Mouse (Mus musculus) ES-Bruce4 (cell line): Measurements from ENCODE around the gene Chst12. TPM values are rescaled to one million over a fixed set of nuclear protein-coding genes. Genes with fewer than 3 reads are reported as not detected.
A peak's percentile ranks its signal among the peaks of the same experiment; 100 is the strongest.

Experiments
- H3K27ac ChIP-seq: 2 replicates; pipeline ENCODE4 v1.5.1; 2012; ENCODE audit warnings: low read length, inconsistent platforms; ENCODE audit not compliant: insufficient read depth
- H3K27me3 ChIP-seq: 2 replicates; pipeline ENCODE4 v1.6.1; 2012; ENCODE audit warnings: mild to moderate bottlenecking, low read length, inconsistent platforms; ENCODE audit not compliant: control insufficient read depth, poor library complexity, insufficient read depth, severe bottlenecking
- H3K36me3 ChIP-seq: 2 replicates; pipeline ENCODE4 v1.6.1; 2012; ENCODE audit warnings: inconsistent platforms, mild to moderate bottlenecking, low read length, moderate library complexity; ENCODE audit not compliant: control insufficient read depth, poor library complexity, insufficient read depth, severe bottlenecking
- H3K4me1 ChIP-seq: one replicate; pipeline ENCODE4 v1.8.1; 2011; ENCODE audit warnings: low read length; ENCODE audit not compliant: control insufficient read depth, insufficient read depth
- H3K4me3 ChIP-seq: 2 replicates; pipeline ENCODE4 v1.5.1; 2011; ENCODE audit warnings: low read depth, mild to moderate bottlenecking, low read length
- H3K9ac ChIP-seq: 2 replicates; pipeline ENCODE4 v1.6.1; 2012; ENCODE audit warnings: low read depth, mild to moderate bottlenecking, inconsistent platforms; ENCODE audit not compliant: poor library complexity, severe bottlenecking
- H3K9me3 ChIP-seq: replicated peaks from 2 replicates; pipeline ENCODE4 v1.6.1; 2012; ENCODE audit warnings: mild to moderate bottlenecking, low read length, inconsistent platforms; ENCODE audit not compliant: control insufficient read depth, poor library complexity, insufficient read depth, severe bottlenecking
- CTCF ChIP-seq: IDR thresholded peaks from one replicate; pipeline ENCODE4 v1.8.1; 2011; ENCODE audit warnings: low read depth, low read length
- EP300 ChIP-seq: IDR thresholded peaks from 2 replicates; pipeline ENCODE4 v1.6.1; 2011; ENCODE audit warnings: low read depth, low read length; ENCODE audit not compliant: insufficient read depth
- POLR2A ChIP-seq: IDR thresholded peaks from one replicate; pipeline ENCODE4 v1.8.1; 2011; ENCODE audit warnings: low read length; ENCODE audit not compliant: insufficient read depth
- polyA plus RNA-seq: library from polyadenylated mRNA; stranded (reverse); fragments of >200 nt; gene quantifications from 2 replicates; pipeline ENCODE4 v1.2.4, GENCODE M21; 2011; ENCODE audit warnings: low read depth; ENCODE audit not compliant: missing spikeins, insufficient read depth, insufficient read length

Chst12 gene
- polyA plus RNA-seq, 1 experiment: 18.5 TPM

DNA sequence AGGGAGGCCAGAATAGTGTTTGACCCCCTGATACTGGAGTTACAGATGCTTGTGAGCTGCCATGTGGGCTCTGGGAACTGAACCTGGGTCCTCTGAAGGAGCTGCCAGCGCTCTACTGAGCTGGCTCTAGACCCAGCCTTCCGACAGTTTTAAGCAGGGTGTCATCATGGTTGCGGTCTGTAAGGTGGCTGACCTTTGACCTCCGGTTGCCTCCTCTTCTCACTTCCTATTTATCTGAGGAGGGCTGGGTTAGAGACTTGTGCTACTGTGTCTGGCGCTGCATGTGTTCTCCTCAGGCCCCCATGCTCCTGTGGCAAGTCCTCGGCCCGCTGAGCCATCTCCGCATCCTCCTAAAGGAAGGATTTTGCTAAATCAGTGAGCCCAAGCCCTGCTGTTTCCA, 8.6 kb downstream of the Chst12 start:
- peaks cover 5% of the 10 kb centered on the region for H3K4me1 ChIP-seq
- no peaks in the 10 kb centered on the region for H3K36me3 ChIP-seq
- H3K27me3 ChIP-seq: no peaks in the 10 kb centered on the region
- no peak overlapping the region for H3K4me3 ChIP-seq
- H3K27ac ChIP-seq: no peak overlapping the region; the same call in 1 of the 2 replicates
- peaks cover 13% of the 10 kb centered on the region; the same call in 1 of the 2 replicates for H3K9me3 ChIP-seq
- TF ChIP-seq POLR2A (no peak), EP300 (no peak), CTCF (no peak)
- H3K9ac ChIP-seq: no peak overlapping the region

DNA sequence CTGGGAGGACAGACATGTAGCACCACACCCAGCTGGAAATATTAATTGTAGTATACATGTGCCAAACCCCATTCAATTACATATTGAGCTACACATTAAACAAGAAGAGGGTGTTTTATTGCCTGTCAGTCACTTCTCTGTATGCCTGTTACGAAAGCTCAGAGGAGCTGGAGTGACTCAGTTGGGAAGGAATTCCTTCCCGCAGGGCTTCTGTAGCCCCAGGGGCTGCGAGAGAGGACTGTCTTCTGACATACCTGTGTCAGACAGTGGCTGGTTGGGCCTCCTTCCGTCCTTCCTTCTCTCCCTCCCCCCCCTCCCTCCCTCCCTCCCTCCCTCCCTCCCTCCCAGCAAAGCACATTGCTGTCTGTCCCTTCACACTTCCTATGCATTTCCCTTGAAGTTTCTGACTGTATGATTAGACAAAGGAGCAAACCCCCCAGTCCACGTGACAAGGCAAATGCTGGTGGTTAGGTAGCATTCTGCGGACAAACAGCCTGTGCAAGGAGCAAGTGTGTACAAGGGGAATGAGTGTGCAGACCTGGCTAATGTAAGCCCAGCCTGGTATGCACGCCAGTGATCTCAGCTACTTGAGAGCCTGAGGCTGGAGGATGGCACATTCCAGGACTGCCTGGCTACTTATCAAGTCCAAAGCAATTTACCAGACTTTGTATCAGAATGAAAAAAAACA, 9.6 kb downstream of the Chst12 start:
- no peaks in the 10 kb centered on the region for H3K27me3 ChIP-seq
- H3K36me3 ChIP-seq: no peaks in the 10 kb centered on the region
- H3K4me1 ChIP-seq: peaks cover 4% of the 10 kb centered on the region
- H3K4me3 ChIP-seq: no peak overlapping the region
- no peak overlapping the region for H3K9ac ChIP-seq
- peaks cover 13% of the 10 kb centered on the region; the same call in 1 of the 2 replicates for H3K9me3 ChIP-seq
- peak overlapping the region; percentile 79 for H3K27ac ChIP-seq
- peak; percentile 61 for TF ChIP-seq EP300
- no peak for TF ChIP-seq POLR2A

DNA sequence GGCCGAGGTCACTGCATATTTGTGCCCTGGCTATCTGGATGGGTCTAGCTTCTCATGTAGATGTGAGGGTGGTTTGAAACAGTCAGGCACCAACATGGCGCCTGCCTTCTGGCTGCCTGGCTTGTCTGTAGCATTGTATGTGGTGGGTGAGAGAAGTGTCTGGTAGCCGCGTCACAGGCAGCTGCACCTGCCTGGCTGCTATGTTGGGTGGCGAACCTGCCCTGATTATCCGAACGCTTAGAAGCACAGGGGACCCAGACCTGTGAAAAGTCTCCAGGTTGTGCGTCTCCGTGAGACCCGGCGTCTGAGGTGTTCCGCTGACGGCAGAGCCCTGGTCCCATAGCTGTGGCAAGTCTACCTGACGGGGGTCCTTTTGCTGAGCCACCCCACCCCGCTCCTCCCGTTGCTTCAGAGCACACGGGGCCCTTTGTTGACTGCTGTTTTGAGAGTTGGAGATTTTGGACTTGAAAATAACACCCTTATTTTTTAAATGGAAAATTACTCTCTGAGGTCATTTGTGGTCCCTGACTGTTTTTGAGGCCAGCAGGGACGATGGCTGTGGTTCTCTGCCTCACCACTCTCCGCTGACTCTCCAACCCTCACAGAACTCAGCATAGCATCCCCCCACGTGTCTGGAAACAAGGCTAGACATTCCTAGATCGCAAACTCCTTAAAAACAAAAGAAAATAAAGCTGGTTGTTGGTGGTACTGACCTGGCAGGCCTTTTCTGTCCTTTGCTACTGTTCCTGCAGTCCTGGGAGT, 12.0 kb downstream of the Chst12 start:
- Histone ChIP-seq H3K36me3 (no peaks in the 10 kb centered on the region), H3K9ac (no peak overlapping the region), H3K4me3 (no peak overlapping the region), H3K9me3 (peaks cover 13% of the 10 kb centered on the region; the same call in 1 of the 2 replicates), H3K4me1 (peaks cover 4% of the 10 kb centered on the region), H3K27me3 (no peaks in the 10 kb centered on the region), H3K27ac (no peak overlapping the region)
- no peak for TF ChIP-seq EP300
- no peak for TF ChIP-seq POLR2A
- TF ChIP-seq CTCF: no peak

DNA sequence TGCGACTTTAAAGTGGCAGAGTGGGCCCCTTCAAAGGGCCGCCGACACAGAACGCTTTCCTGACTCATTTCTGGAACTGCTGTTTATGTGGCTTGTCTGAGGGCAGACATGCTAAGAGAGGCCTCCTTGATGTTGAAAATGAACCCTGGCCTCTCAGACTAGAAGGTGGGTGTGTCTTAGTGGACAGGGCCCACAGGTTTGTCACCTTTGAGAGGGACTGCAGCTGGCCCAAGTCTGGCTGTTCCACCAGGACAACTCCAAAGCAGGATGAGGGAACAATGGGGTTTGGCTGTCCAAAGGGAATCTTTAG, 12.5 kb downstream of the Chst12 start:
- TF ChIP-seq EP300: no peak
- peaks cover 4% of the 10 kb centered on the region for H3K4me1 ChIP-seq
- no peak overlapping the region for H3K4me3 ChIP-seq
- H3K27me3 ChIP-seq: no peaks in the 10 kb centered on the region
- H3K36me3 ChIP-seq: no peaks in the 10 kb centered on the region
- H3K9ac ChIP-seq: no peak overlapping the region
- peaks cover 13% of the 10 kb centered on the region; the same call in 1 of the 2 replicates for H3K9me3 ChIP-seq
- no peak overlapping the region for H3K27ac ChIP-seq

DNA sequence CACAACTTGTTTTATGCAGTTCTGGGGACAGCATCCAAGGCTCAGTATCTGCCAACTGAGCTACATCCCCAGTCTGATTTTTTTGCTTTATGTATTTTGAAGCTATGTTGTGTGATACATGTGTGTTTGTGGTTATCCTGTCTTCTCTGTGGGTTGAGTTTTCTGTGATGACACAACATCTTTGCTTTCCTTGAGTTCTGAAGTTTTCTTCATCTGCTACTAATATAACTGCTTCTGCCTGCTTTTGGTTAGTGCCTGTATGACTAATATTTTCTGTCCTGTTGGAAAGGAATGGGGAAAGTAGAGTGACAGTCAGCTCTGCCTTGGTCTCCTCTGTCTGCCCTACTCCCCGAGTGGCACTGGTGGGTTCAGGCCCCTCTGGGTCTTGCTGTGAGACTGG, 15.8 kb downstream of the Chst12 start:
- Histone ChIP-seq H3K9ac (no peak overlapping the region), H3K27ac (no peak overlapping the region), H3K4me3 (no peak overlapping the region), H3K36me3 (no peaks in the 10 kb centered on the region), H3K9me3 (peaks cover 14% of the 10 kb centered on the region; the same call in 1 of the 2 replicates), H3K4me1 (no peaks in the 10 kb centered on the region), H3K27me3 (no peaks in the 10 kb centered on the region)
- TF ChIP-seq POLR2A (no peak), CTCF (no peak), EP300 (no peak)

DNA sequence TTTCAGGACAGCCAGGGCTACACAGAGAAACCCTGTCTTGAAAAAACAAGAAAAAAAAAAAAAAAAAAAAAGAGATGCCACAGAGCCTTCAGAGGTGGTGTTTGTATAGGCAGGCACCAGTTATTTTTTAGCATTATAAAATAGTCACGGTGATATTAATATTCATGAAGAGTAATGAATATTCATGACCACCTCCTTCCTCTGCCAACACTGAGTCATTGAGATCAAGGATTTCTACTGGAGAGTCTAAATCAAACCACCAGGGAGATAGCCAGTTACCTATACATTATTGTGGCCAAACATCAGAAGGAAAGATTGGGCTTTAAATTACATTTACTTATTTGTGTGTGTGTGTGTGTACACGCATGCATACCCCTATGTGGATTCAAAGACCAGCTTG, 21.4 kb downstream of the Chst12 start:
- TF ChIP-seq POLR2A (no peak), EP300 (no peak), CTCF (no peak)
- no peak overlapping the region for H3K4me3 ChIP-seq
- H3K4me1 ChIP-seq: no peaks in the 10 kb centered on the region
- H3K9ac ChIP-seq: no peak overlapping the region
- no peak overlapping the region for H3K27ac ChIP-seq
- no peaks in the 10 kb centered on the region for H3K36me3 ChIP-seq
- H3K9me3 ChIP-seq: peaks cover 16% of the 10 kb centered on the region
- H3K27me3 ChIP-seq: no peaks in the 10 kb centered on the region
